Mouse (Mus musculus): Measurements from ENCODE around the gene Csf3. TPM values are rescaled to one million over a fixed set of nuclear protein-coding genes. Genes with fewer than 3 reads are reported as not detected.

Gene Csf3
- total and polyA plus RNA-seq, 3 experiments: 0.21 TPM; not detected in 2

- in situ Hi-C loops (cut with MboI; ENCODE audit: low pct_ligation_motif_present, low pct_unique_long_range_greater_than_20kb, low sequenced_read_pairs) (loop anchor here (5.0 kb wide), 1 partner anchor 34 kb away; no protein-coding TSS in a partner anchor), dilution Hi-C loops (cut with MboI; ENCODE audit: extremely low pct_ligation_motif_present, extremely low pct_unique_long_range_greater_than_20kb, low sequenced_read_pairs) (no loop called here)
- Histone ChIP-seq H3K4me1 (ENCODE audit: control insufficient read depth in 1 of 2, insufficient read depth in 2 of 2) (peaks cover 38 to 51% of the 10 kb centered on the region in 2 experiments), H3K79me2 (replicated peaks; ENCODE audit: control insufficient read depth, extremely low read depth, insufficient read depth, poor library complexity, severe bottlenecking) (no peaks in the 10 kb centered on the region), H3K4me3 (replicated peaks in 1 of 3; ENCODE audit: low read depth in 2 of 3, low read length in 2 of 3, poor library complexity in 1 of 3) (no peak overlapping the region), H3K9ac (ENCODE audit: insufficient read depth, low read depth) (no peak overlapping the region), H3K9me3 (replicated peaks; ENCODE audit: low read length) (no peaks in the 10 kb centered on the region), H3K36me3 (replicated peaks in 1 of 2; ENCODE audit: control insufficient read depth in 1 of 2, insufficient read depth in 1 of 2, low read length in 1 of 2) (no peaks in the 10 kb centered on the region), H3K27ac (ENCODE audit: insufficient read depth, low read depth) (no peak overlapping the region), H3K27me3 (replicated peaks) (peaks cover 37% of the 10 kb centered on the region), H3K4me2 (ENCODE audit: insufficient read depth, low read depth, poor library complexity, severe bottlenecking) (no peak overlapping the region)
- no peak for DNase-seq (ENCODE audit: extremely low read depth)
- TF ChIP-seq JUND (conservative IDR thresholded peaks at IDR 0.05; ENCODE audit: low read depth, low read length): no peak
- no peak for TF ChIP-seq KAT2A (IDR thresholded peaks at IDR 0.05; ENCODE audit: insufficient replicate concordance, low read length)
- no peak for TF ChIP-seq CTCF (conservative IDR thresholded peaks at IDR 0.05 in 1 of 2, IDR thresholded peaks at IDR 0.05 in 1 of 2; ENCODE audit: low read depth in 2 of 2, low read length in 2 of 2)
- TF ChIP-seq POLR2AphosphoS2 (IDR thresholded peaks at IDR 0.05; ENCODE audit: low read depth, low read length): no peak
- no peak for TF ChIP-seq TBP (conservative IDR thresholded peaks at IDR 0.05; ENCODE audit: low read depth, low read length)
These were observed 46.9 kb downstream of the Csf3 start for GRCm38 (mm10) chr11:98747804-98748505.

GRCm38 (mm10) chr11:98748506-98749416 lies 47.7 kb downstream of the Csf3 start:
- H3K9ac ChIP-seq (ENCODE audit: insufficient read depth, low read depth): no peak overlapping the region
- dilution Hi-C loops (cut with MboI; ENCODE audit: extremely low pct_ligation_motif_present, extremely low pct_unique_long_range_greater_than_20kb, low sequenced_read_pairs): no loop called here
- in situ Hi-C loops (cut with MboI; ENCODE audit: low pct_ligation_motif_present, low pct_unique_long_range_greater_than_20kb, low sequenced_read_pairs): loop anchor here (5.0 kb wide), 1 partner anchor 34 kb away; no protein-coding TSS in a partner anchor

GRCm38 (mm10) chr11:98749716-98750115 lies 48.7 kb downstream of the Csf3 start:
- Histone ChIP-seq H3K4me3 (replicated peaks in 1 of 3; ENCODE audit: low read depth in 2 of 3, low read length in 2 of 3, poor library complexity in 1 of 3) (no peak overlapping the region), H3K9me3 (replicated peaks; ENCODE audit: low read length) (no peaks in the 10 kb centered on the region), H3K4me1 (ENCODE audit: control insufficient read depth in 1 of 2, insufficient read depth in 2 of 2) (peaks cover 47 to 69% of the 10 kb centered on the region in 2 experiments), H3K9ac (ENCODE audit: insufficient read depth, low read depth) (no peak overlapping the region), H3K27ac (ENCODE audit: insufficient read depth, low read depth) (no peak overlapping the region), H3K4me2 (ENCODE audit: insufficient read depth, low read depth, poor library complexity, severe bottlenecking) (no peak overlapping the region), H3K36me3 (replicated peaks in 1 of 2; ENCODE audit: control insufficient read depth in 1 of 2, insufficient read depth in 1 of 2, low read length in 1 of 2) (no peaks in the 10 kb centered on the region), H3K27me3 (replicated peaks) (peaks cover 22% of the 10 kb centered on the region), H3K79me2 (replicated peaks; ENCODE audit: control insufficient read depth, extremely low read depth, insufficient read depth, poor library complexity, severe bottlenecking) (no peaks in the 10 kb centered on the region)
- in situ Hi-C loops (cut with MboI; ENCODE audit: low pct_ligation_motif_present, low pct_unique_long_range_greater_than_20kb, low sequenced_read_pairs): loop anchor here (5.0 kb wide), 1 partner anchor 33 kb away; no protein-coding TSS in a partner anchor
- no peak for DNase-seq (ENCODE audit: extremely low read depth)
- dilution Hi-C loops (cut with MboI; ENCODE audit: extremely low pct_ligation_motif_present, extremely low pct_unique_long_range_greater_than_20kb, low sequenced_read_pairs): no loop called here
- TF ChIP-seq CHD2 (IDR thresholded peaks at IDR 0.05; ENCODE audit: low read length) (no peak), MAZ (IDR thresholded peaks at IDR 0.05; ENCODE audit: low read depth, low read length) (no peak), E2F4 (IDR thresholded peaks at IDR 0.05; ENCODE audit: insufficient replicate concordance, low read depth, low read length) (no peak), MYC (IDR thresholded peaks at IDR 0.05; ENCODE audit: low read depth, low read length) (no peak), MAX (IDR thresholded peaks at IDR 0.05; ENCODE audit: low read length) (no peak), ELF1 (IDR thresholded peaks at IDR 0.05; ENCODE audit: low read depth, low read length) (no peak), ZMIZ1 (IDR thresholded peaks at IDR 0.05; ENCODE audit: low read depth, low read length) (no peak)

More at GRCm38 (mm10) chr11:98748506-98749416, 47.7 kb downstream of the Csf3 start:
- H3K27ac ChIP-seq (ENCODE audit: insufficient read depth, low read depth): no peak overlapping the region
- H3K79me2 ChIP-seq (replicated peaks; ENCODE audit: control insufficient read depth, extremely low read depth, insufficient read depth, poor library complexity, severe bottlenecking): no peaks in the 10 kb centered on the region
- H3K4me1 ChIP-seq (ENCODE audit: control insufficient read depth in 1 of 2, insufficient read depth in 2 of 2): peaks cover 39 to 60% of the 10 kb centered on the region in 2 experiments
- no peak overlapping the region; the same call in 1 of the 2 replicates for H3K4me2 ChIP-seq (ENCODE audit: insufficient read depth, low read depth, poor library complexity, severe bottlenecking)
- no peak for DNase-seq (ENCODE audit: extremely low read depth)
- TF ChIP-seq JUN (IDR thresholded peaks at IDR 0.05; ENCODE audit: insufficient read depth, low read depth, low read length): no peak
- TF ChIP-seq PAX5 (IDR thresholded peaks at IDR 0.05; ENCODE audit: low read length): no peak
- no peak for TF ChIP-seq ZMIZ1 (IDR thresholded peaks at IDR 0.05; ENCODE audit: low read depth, low read length)
- TF ChIP-seq CHD1 (IDR thresholded peaks at IDR 0.05; ENCODE audit: low read depth, low read length): no peak
- TF ChIP-seq ZC3H11A (IDR thresholded peaks at IDR 0.05; ENCODE audit: low read depth, low read length): no peak
- no peak for TF ChIP-seq ZKSCAN1 (IDR thresholded peaks at IDR 0.05; ENCODE audit: borderline replicate concordance, low read depth, low read length)
- no peak for TF ChIP-seq NELFE (IDR thresholded peaks at IDR 0.05; ENCODE audit: low read depth, low read length)
- TF ChIP-seq MAFK (IDR thresholded peaks at IDR 0.05; ENCODE audit: insufficient replicate concordance, low read length): no peak
- no peak overlapping the region for H3K4me3 ChIP-seq (replicated peaks in 1 of 3; ENCODE audit: low read depth in 2 of 3, low read length in 2 of 3, poor library complexity in 1 of 3)
- H3K36me3 ChIP-seq (replicated peaks in 1 of 2; ENCODE audit: control insufficient read depth in 1 of 2, insufficient read depth in 1 of 2, low read length in 1 of 2): no peaks in the 10 kb centered on the region
- no peaks in the 10 kb centered on the region for H3K9me3 ChIP-seq (replicated peaks; ENCODE audit: low read length)
- peaks cover 29% of the 10 kb centered on the region for H3K27me3 ChIP-seq (replicated peaks)
